Mouse (Mus musculus): ENCODE data around the gene Cdc42bpg.

DNA sequence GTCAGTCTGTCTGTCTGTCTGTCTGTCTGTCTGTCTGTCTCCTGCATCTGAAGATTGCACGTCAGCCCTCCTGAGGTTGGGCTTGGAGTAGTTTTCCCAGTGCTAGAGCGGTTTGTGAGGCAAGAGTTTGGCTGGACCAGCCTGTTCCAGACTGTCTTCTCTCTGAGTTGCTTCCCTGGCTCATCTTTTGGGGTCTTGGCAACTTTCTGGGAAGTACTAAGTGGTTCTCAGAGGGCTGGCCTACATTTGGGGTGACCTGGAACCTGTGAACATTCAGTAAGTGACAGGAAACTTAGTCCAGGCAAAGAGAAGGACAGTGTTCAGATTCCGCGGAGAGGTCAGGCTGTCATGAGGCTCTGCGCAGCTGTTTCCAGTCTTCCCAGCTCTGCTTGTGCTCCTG is 14.0 kb upstream of the Cdc42bpg start:
- TF ChIP-seq POLR2A (IDR thresholded peaks at IDR 0.05; ENCODE audit: extremely low read depth, insufficient read depth, low read length), result no peak
- no peak for TF ChIP-seq CTCF (IDR thresholded peaks at IDR 0.05; ENCODE audit: extremely low read depth, insufficient read depth, low read length)
